Mouse (Mus musculus): Measurements from ENCODE around the gene She. TPM values are rescaled to one million over a fixed set of nuclear protein-coding genes. Genes with fewer than 3 reads are reported as not detected.

The She gene
- polyA plus RNA-seq, 1 experiment from 2014 or later = 1.2 TPM

DNA sequence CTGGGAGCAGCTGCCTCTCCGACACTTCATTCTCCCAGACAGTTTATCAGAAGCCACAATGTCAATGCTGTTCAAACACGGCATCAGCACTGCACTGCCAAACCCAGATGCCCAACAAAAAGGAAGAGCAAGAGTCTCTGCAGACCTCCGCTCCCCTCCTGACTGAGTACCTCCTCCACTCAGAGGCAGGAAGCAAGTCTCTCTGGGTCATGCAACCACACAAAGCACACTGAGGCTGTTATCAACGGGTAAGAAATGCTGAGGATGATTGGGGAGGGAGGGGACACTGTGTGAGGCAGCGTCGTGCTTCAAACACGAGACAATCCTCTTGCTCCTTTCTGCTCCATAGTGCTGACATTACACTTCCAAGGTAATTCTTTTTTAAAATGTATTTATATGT lies 11.3 kb upstream of the She start:
- no peaks in the 10 kb centered on the region for H3K27me3 ChIP-seq

DNA sequence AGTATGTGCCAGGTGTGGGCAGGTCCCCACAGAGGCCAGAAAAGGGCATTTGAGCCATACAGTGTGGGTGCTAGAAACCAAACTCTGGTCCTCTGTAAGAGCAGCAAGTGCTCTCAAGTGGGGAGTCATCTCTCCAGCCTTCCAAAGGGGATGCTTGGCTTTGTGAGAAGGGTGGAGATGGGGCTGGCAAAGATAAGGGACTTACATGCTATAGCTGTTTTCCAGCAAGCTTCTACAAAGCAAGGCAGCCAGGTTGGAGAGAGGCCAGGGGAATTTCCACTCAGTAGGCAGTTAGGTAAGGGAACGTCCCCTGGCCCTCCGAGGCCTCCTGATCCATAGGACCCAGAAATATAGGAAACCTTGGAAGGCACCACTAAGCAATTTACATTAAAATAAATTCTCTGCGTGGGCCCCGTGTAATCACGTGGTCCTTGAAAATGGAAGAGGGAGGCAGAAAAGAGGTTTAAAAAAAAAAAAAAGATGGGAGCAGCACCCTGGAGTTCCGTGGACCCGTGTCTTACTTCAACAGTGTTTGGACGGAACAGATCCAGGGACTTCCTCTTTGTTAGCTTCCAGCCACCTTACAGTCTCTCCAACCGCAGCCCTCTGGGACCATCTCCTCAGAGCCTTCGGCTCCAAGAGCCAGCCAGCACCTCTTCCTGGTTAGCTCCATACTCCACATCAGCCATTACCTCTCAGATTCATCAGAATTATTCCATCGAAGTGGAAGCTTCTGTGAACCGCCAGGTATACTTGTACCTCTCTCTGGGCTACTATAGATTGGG lies 10.7 kb upstream of the She start:
- Histone ChIP-seq H3K4me3 (no peak overlapping the region), H3K9me3 (replicated peaks) (no peaks in the 10 kb centered on the region), H3K4me1 (no peaks in the 10 kb centered on the region), H3K27ac (no peak overlapping the region), H3K36me3 (ENCODE audit: poor library complexity, severe bottlenecking) (no peaks in the 10 kb centered on the region), H3K9ac (no peak overlapping the region), H3K4me2 (no peak overlapping the region), H3K27me3 (no peaks in the 10 kb centered on the region)
- WGBS = 88% methylated on average over 12 of the region's 12 CpGs
- no peak for ATAC-seq

More for the DNA sequence above, 11.3 kb upstream of the She start:
- H3K4me2 ChIP-seq = no peak overlapping the region
- ATAC-seq = no peak
- H3K4me1 ChIP-seq = no peaks in the 10 kb centered on the region
- H3K9me3 ChIP-seq (replicated peaks) = no peaks in the 10 kb centered on the region
- no peak overlapping the region for H3K4me3 ChIP-seq
- whole genome bisulfite sequencing = 76% methylated on average over 7 of the region's 7 CpGs
- H3K27ac ChIP-seq = no peak overlapping the region
- no peak overlapping the region for H3K9ac ChIP-seq
- no peaks in the 10 kb centered on the region for H3K36me3 ChIP-seq (ENCODE audit: poor library complexity, severe bottlenecking)

DNA sequence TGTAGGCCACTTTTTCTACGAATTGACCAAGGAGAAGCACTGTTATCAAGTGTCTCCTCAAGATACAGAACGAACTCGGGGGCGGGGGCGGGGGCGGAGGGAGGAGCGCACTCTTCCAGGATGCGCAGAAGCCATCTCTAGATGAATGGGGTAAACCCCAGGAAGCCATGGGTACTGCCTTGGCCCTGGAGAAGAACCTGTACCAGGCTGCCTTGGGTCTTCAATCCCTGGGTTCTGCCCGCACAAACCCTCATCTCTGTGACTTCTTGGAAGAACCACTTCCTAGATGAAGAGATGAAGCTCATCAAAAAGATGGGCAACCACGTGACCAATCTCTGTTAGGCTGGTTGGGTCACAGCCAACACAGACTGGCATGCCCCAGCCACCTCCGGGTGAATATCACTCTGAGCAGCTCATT lies 10.1 kb upstream of the She start:
- Histone ChIP-seq H3K27ac (no peak overlapping the region), H3K36me3 (ENCODE audit: poor library complexity, severe bottlenecking) (no peaks in the 10 kb centered on the region), H3K4me2 (no peak overlapping the region), H3K9ac (no peak overlapping the region), H3K4me3 (no peak overlapping the region), H3K4me1 (no peaks in the 10 kb centered on the region), H3K27me3 (no peaks in the 10 kb centered on the region), H3K9me3 (replicated peaks) (no peaks in the 10 kb centered on the region)
- 85% methylated on average over 11 of the region's 11 CpGs for WGBS
- ATAC-seq = no peak

DNA sequence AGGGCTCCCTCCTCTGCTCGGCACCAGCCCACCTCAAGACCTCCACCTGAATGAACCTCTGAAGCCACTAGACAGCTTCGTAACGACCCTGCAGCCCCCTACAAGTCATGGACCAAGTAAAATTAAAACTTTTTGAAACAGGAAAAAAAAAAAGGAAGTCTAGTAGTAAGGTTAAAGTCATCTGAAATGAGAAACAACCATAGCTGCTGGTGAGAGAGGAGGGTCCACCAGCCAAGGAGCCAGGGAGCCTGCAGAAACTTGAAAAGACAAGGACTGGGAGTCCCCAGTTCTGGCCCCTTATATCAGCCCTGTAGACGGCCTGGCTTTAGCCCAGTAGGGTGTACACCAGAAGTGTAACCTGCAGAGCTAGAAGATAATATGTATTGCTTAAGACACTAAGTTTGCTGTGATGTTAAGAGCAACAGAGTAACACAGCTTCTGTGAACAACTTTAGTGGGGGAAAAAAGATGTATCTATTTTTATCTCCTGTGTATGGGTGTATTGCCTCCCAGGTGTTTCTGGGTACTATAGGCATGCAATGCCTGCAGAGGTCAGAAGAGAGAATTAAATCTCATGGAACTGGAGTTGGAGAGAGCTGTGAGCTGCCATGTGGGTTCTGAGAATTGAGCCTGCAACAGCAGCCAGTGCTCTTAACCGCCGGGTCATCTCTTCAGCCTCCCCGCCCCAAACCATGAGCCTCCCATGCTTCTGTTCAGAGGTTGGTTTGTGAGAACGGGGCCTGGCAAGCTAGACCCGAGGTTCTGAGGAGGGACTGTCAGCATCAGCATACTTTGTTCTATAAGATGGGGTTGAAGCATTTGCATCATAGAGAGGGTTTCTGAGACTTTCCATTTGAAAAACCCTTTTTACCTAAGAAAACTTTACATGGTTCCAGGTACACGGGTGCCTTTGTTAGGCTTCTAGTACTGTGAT lies 9.4 kb upstream of the She start:
- Histone ChIP-seq H3K27ac (no peak overlapping the region), H3K4me3 (no peak overlapping the region), H3K4me1 (no peaks in the 10 kb centered on the region), H3K9ac (no peak overlapping the region), H3K27me3 (no peaks in the 10 kb centered on the region), H3K36me3 (ENCODE audit: poor library complexity, severe bottlenecking) (no peaks in the 10 kb centered on the region), H3K9me3 (replicated peaks) (no peaks in the 10 kb centered on the region), H3K4me2 (no peak overlapping the region)
- 81% methylated on average over 10 of the region's 10 CpGs for WGBS
- no peak for ATAC-seq

DNA sequence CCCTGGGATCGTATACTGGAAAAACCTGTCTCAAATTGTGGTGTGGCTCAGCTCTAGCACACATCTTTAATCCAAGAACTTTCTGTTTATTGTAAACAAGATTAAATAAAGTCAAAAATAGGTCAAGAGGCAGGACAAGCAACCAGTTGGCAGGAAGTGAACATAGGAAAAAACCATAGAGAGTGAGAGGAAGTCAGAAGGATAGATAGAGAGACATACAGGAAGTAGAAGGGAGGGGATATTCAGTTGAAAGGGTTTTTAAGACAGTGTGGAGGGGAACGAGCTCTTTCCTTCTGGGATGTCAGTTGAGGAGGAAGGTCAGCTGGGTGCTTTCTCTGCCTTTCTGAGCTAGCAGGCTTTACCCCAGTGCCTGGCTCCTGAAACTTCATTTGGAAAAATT lies 7.6 kb upstream of the She start:
- no peaks in the 10 kb centered on the region for H3K36me3 ChIP-seq (ENCODE audit: poor library complexity, severe bottlenecking)
- no peak overlapping the region for H3K9ac ChIP-seq
- WGBS = 67% methylated on average over 2 of the region's 2 CpGs
- H3K27ac ChIP-seq = no peak overlapping the region; the same call in 1 of the 2 replicates
- H3K4me2 ChIP-seq = no peak overlapping the region
- ATAC-seq = no peak
- H3K4me1 ChIP-seq = no peaks in the 10 kb centered on the region
- no peaks in the 10 kb centered on the region for H3K9me3 ChIP-seq (replicated peaks)
- no peak overlapping the region for H3K4me3 ChIP-seq
- H3K27me3 ChIP-seq = peaks cover 6% of the 10 kb centered on the region

DNA sequence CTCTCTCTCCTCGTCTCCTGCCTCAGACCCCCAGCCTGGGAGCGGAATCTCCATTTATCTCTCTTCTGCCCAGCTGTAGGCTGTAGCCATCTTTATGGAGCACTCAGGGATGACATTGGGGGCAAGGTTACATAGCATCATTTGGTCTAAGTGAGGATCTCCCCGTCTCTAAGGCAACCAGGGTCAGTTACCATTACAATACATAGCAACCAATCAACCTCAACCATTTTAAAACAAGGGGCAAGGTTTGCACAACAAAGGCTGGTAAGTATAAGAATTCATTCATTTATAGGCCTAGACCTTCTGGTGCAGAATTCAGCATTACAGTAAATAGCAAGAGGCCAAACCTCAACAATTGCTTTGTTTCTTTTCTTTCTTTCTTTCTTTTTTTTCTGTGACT lies 4.9 kb upstream of the She start:
- no peak overlapping the region for H3K27ac ChIP-seq
- H3K9me3 ChIP-seq (replicated peaks) = no peaks in the 10 kb centered on the region
- no peak for ATAC-seq
- H3K27me3 ChIP-seq = peaks cover 33% of the 10 kb centered on the region
- H3K36me3 ChIP-seq (ENCODE audit: poor library complexity, severe bottlenecking) = no peaks in the 10 kb centered on the region
- H3K4me2 ChIP-seq = no peak overlapping the region
- no peak overlapping the region for H3K4me3 ChIP-seq
- 76% methylated on average over 3 of the region's 3 CpGs for WGBS
- peaks cover 6% of the 10 kb centered on the region for H3K4me1 ChIP-seq
- no peak overlapping the region for H3K9ac ChIP-seq

DNA sequence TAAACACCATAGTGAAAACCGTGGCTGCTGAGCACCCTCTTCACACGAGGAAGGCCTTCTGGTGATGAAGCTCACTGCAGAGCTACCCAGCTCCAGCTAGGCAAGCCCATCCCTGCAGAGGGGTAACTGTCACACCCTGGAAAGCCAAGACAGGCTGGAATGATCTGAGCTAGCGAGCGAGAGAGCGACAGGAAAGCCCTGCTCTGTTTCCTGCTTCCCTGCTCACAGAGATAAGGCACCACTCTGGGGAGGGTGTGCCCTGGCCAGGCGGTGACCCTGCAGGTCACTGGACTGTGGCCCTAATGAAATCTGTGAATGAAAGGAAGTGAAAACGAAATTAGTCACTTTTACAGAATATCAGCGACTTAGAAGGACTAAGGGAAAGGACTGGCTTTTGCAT lies 4.2 kb downstream of the She start:
- WGBS = 54% methylated on average over 8 of the region's 8 CpGs
- no peak overlapping the region for H3K9ac ChIP-seq
- peaks cover 48% of the 10 kb centered on the region for H3K27me3 ChIP-seq
- no peak overlapping the region for H3K4me3 ChIP-seq
- H3K4me2 ChIP-seq = no peak overlapping the region
- H3K36me3 ChIP-seq (ENCODE audit: poor library complexity, severe bottlenecking) = no peaks in the 10 kb centered on the region
- H3K4me1 ChIP-seq = peaks cover 11% of the 10 kb centered on the region
- no peaks in the 10 kb centered on the region for H3K9me3 ChIP-seq (replicated peaks)
- ATAC-seq = no peak
- H3K27ac ChIP-seq = no peak overlapping the region

DNA sequence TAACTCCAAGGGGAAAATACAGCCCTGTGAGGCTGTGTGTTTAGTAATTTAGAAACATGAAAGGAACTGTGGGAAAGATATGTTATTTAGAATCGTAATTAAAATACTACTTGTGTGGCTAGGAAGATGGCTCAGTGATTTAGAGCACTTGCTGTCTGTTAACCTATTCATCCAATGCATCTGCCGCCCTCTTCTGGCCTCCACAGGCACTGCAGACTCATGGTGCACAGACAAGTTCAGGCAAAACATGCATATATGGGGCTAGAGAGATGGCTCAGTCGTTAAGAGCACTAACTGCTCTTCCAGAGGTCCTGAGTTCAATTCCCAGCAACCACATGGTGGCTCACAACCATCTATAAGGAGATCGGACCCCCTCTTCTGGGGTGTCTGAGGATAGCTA lies 11.1 kb downstream of the She start:
- Histone ChIP-seq H3K9me3 (replicated peaks) (0 out of 2 replicates have a peak, but pooled peaks cover 3% of the 10 kb centered on the region), H3K4me2 (no peak overlapping the region), H3K4me3 (no peak overlapping the region), H3K36me3 (ENCODE audit: poor library complexity, severe bottlenecking) (no peaks in the 10 kb centered on the region), H3K4me1 (no peaks in the 10 kb centered on the region), H3K9ac (no peak overlapping the region), H3K27me3 (no peaks in the 10 kb centered on the region), H3K27ac (no peak overlapping the region)
- 76% methylated on average over 4 of the region's 4 CpGs for WGBS
- ATAC-seq = no peak

DNA sequence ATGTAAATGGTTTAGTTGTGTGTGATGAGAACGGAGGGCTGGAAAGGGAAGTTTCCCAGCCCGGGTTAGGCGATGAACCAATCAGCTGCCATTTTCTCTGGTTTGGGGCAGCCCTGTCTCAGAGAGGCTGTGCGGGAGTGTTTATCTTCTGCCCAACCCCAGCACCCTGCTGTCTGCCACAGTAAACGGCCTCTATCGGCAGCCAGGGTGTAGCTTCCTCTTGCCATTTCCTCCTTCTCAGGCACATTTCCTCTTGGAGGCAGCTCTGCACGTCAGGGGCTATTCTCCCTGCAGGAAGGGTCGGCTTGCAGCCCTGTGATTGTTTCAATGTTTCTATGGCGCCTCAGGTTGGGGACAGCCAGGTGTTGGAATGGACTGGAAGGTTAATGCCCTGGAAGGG lies 12.0 kb downstream of the She start:
- 68% methylated on average over 9 of the region's 9 CpGs for WGBS
- Histone ChIP-seq H3K4me2 (no peak overlapping the region), H3K27me3 (no peaks in the 10 kb centered on the region), H3K4me1 (no peaks in the 10 kb centered on the region), H3K27ac (no peak overlapping the region), H3K4me3 (no peak overlapping the region), H3K9ac (no peak overlapping the region), H3K36me3 (ENCODE audit: poor library complexity, severe bottlenecking) (no peaks in the 10 kb centered on the region), H3K9me3 (replicated peaks) (0 out of 2 replicates have a peak, but pooled peaks cover 3% of the 10 kb centered on the region)
- no peak for ATAC-seq

DNA sequence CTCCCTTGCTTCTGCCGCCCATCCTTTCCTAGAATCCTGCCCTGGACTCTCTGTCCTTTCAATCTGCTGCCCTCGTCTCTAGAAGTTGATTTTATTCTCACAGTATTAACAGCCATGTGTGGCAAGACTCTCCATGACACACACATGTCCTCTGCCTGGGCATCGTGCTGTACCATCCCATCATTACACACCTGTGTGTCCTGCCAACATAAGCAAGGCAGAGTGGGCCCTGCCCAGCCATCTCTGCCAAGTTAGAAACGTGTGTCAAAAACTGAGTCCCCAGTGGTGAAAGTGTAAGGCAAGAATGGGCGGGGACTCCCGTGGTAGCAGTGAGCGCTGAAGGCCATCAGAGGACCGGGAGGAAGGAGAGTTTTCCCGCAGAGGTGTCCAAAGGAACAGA lies 14.6 kb downstream of the She start:
- 82% methylated on average over 9 of the region's 9 CpGs for WGBS
- no peak overlapping the region for H3K9ac ChIP-seq

DNA sequence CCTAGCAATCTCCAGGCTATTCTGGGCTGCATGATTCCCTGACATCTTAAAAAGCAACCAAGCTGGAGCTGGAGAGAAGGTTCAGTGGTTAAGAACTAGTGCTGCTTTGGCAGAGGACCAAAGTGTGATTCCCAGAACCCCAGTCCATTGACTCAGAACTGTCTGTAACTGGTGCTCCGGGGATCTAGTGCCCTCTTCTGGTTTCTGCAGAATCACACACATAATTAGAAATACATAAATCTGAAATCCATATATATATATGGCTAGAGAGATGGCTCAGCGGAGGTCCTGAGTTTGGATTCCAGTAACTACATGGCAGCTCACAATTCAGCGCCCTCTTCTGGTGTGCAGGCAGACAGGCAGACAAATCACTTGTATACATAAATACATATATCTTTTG lies 16.0 kb downstream of the She start:
- no peak overlapping the region for H3K27ac ChIP-seq
- no peaks in the 10 kb centered on the region for H3K36me3 ChIP-seq (ENCODE audit: poor library complexity, severe bottlenecking)
- WGBS = 86% methylated on average over 3 of the region's 3 CpGs
- H3K4me3 ChIP-seq = no peak overlapping the region
- H3K4me1 ChIP-seq = no peaks in the 10 kb centered on the region
- H3K4me2 ChIP-seq = no peak overlapping the region
- ATAC-seq = no peak
- no peaks in the 10 kb centered on the region for H3K27me3 ChIP-seq
- 0 out of 2 replicates have a peak, but pooled peaks cover 3% of the 10 kb centered on the region for H3K9me3 ChIP-seq (replicated peaks)
- no peak overlapping the region for H3K9ac ChIP-seq

More for the DNA sequence above, 14.6 kb downstream of the She start:
- H3K36me3 ChIP-seq (ENCODE audit: poor library complexity, severe bottlenecking) = no peaks in the 10 kb centered on the region
- no peak overlapping the region for H3K4me3 ChIP-seq
- no peak overlapping the region for H3K4me2 ChIP-seq
- 0 out of 2 replicates have a peak, but pooled peaks cover 3% of the 10 kb centered on the region for H3K9me3 ChIP-seq (replicated peaks)
- no peak overlapping the region for H3K27ac ChIP-seq
- no peaks in the 10 kb centered on the region for H3K27me3 ChIP-seq
- ATAC-seq = no peak
- no peaks in the 10 kb centered on the region for H3K4me1 ChIP-seq

DNA sequence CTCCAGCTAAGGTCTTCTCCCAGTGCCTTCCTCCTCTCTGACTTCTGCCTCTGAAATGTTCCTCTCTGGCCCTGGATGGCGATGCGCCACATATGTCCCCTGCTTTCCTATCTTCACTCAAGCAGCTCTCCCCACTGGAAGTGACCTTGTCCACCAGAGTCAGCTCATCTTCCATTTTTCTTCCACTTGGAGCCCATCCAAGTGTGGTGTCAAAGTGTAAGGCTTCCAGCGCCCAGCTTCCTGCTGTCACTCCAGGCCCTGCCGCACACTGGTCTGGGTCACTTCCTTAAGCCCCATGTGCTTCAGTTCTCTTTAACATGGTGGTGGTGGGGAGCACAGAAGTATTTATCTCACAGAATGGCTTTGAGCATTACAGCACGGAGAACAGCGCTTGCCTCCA lies 16.4 kb downstream of the She start:
- Histone ChIP-seq H3K9ac (no peak overlapping the region), H3K4me1 (no peaks in the 10 kb centered on the region), H3K9me3 (replicated peaks) (no peaks in the 10 kb centered on the region), H3K4me2 (no peak overlapping the region), H3K36me3 (ENCODE audit: poor library complexity, severe bottlenecking) (no peaks in the 10 kb centered on the region), H3K27me3 (no peaks in the 10 kb centered on the region), H3K27ac (no peak overlapping the region), H3K4me3 (no peak overlapping the region)
- ATAC-seq = no peak
- WGBS = 93% methylated on average over 6 of the region's 6 CpGs

All from forebrain, embryonic 13.5 days (tissue).